Mouse (Mus musculus): ENCODE measurements around the gene Ets1. TPM values are rescaled to one million over a fixed set of nuclear protein-coding genes. Genes with fewer than 3 reads are reported as not detected.

Gene Ets1
- polyA plus RNA-seq, 1 experiment from 2014 or later, result 9.9 TPM

GRCm38 (mm10) chr9:32680201-32680600, 44.2 kb downstream of the Ets1 start:
- no peak overlapping the region for H3K4me2 ChIP-seq (replicated peaks; ENCODE audit: low read depth)
- no peak for ATAC-seq (ENCODE audit: low FRiP score, low TSS enrichment)
- H3K27me3 ChIP-seq (ENCODE audit: control insufficient read depth, insufficient read depth, low read length), result no peaks in the 10 kb centered on the region
- H3K4me1 ChIP-seq (replicated peaks; ENCODE audit: control insufficient read depth, insufficient read depth), result no peaks in the 10 kb centered on the region
- no peaks in the 10 kb centered on the region for H3K9me3 ChIP-seq (ENCODE audit: control insufficient read depth, low read length)
- TF ChIP-seq EP300 (optimal IDR thresholded peaks at IDR 0.05) (no peak), CTCF (IDR thresholded peaks at IDR 0.05; ENCODE audit: low read depth) (no peak)
- no peak for DNase-seq (ENCODE audit: low spot score)
- no peaks in the 10 kb centered on the region for H3K36me3 ChIP-seq (ENCODE audit: control insufficient read depth, insufficient read depth, low read length)
- 77% methylated on average over 2 of the region's 2 CpGs for WGBS
- H3K9ac ChIP-seq (ENCODE audit: low read length), result no peak overlapping the region
- no peak overlapping the region for H3K4me3 ChIP-seq (ENCODE audit: low read depth, low read length)
- no peak overlapping the region for H3K27ac ChIP-seq (replicated peaks)

GRCm38 (mm10) chr9:32685793-32686558, 50.0 kb downstream of the Ets1 start:
- Histone ChIP-seq H3K4me3 (ENCODE audit: low read depth, low read length) (no peak overlapping the region), H3K9ac (ENCODE audit: low read length) (no peak overlapping the region), H3K4me2 (replicated peaks; ENCODE audit: low read depth) (no peak overlapping the region), H3K27me3 (ENCODE audit: control insufficient read depth, insufficient read depth, low read length) (no peaks in the 10 kb centered on the region), H3K4me1 (replicated peaks; ENCODE audit: control insufficient read depth, insufficient read depth) (no peaks in the 10 kb centered on the region), H3K9me3 (ENCODE audit: control insufficient read depth, low read length) (no peaks in the 10 kb centered on the region), H3K27ac (replicated peaks) (no peak overlapping the region), H3K36me3 (ENCODE audit: control insufficient read depth, insufficient read depth, low read length) (no peaks in the 10 kb centered on the region)
- WGBS, result 52% methylated on average over 8 of the region's 8 CpGs
- TF ChIP-seq EP300 (optimal IDR thresholded peaks at IDR 0.05) (no peak), CTCF (IDR thresholded peaks at IDR 0.05; ENCODE audit: low read depth) (no peak)
- DNase-seq (ENCODE audit: low spot score) (no peak), ATAC-seq (ENCODE audit: low FRiP score, low TSS enrichment) (no peak)

GRCm38 (mm10) chr9:32688351-32688750, 52.3 kb downstream of the Ets1 start:
- H3K4me3 ChIP-seq (ENCODE audit: low read depth, low read length), result no peak overlapping the region
- H3K9me3 ChIP-seq (ENCODE audit: control insufficient read depth, low read length), result no peaks in the 10 kb centered on the region
- no peaks in the 10 kb centered on the region for H3K4me1 ChIP-seq (replicated peaks; ENCODE audit: control insufficient read depth, insufficient read depth)
- no peak overlapping the region for H3K4me2 ChIP-seq (replicated peaks; ENCODE audit: low read depth)
- no peak for DNase-seq (ENCODE audit: low spot score)
- WGBS, result 59% methylated on average over 2 of the region's 2 CpGs
- no peak overlapping the region for H3K9ac ChIP-seq (ENCODE audit: low read length)
- TF ChIP-seq CTCF (IDR thresholded peaks at IDR 0.05; ENCODE audit: low read depth) (no peak), EP300 (optimal IDR thresholded peaks at IDR 0.05) (no peak)
- no peak for ATAC-seq (ENCODE audit: low FRiP score, low TSS enrichment)
- H3K27me3 ChIP-seq (ENCODE audit: control insufficient read depth, insufficient read depth, low read length), result no peaks in the 10 kb centered on the region
- H3K36me3 ChIP-seq (ENCODE audit: control insufficient read depth, insufficient read depth, low read length), result no peaks in the 10 kb centered on the region
- no peak overlapping the region for H3K27ac ChIP-seq (replicated peaks)

GRCm38 (mm10) chr9:32691151-32691925, 55.3 kb downstream of the Ets1 start:
- ATAC-seq (ENCODE audit: low FRiP score, low TSS enrichment) (no peak), DNase-seq (ENCODE audit: low spot score) (no peak)
- Histone ChIP-seq H3K9ac (ENCODE audit: low read length) (no peak overlapping the region), H3K4me2 (replicated peaks; ENCODE audit: low read depth) (no peak overlapping the region), H3K4me3 (ENCODE audit: low read depth, low read length) (no peak overlapping the region), H3K27me3 (ENCODE audit: control insufficient read depth, insufficient read depth, low read length) (no peaks in the 10 kb centered on the region), H3K27ac (replicated peaks) (no peak overlapping the region), H3K4me1 (replicated peaks; ENCODE audit: control insufficient read depth, insufficient read depth) (no peaks in the 10 kb centered on the region), H3K36me3 (ENCODE audit: control insufficient read depth, insufficient read depth, low read length) (no peaks in the 10 kb centered on the region), H3K9me3 (ENCODE audit: control insufficient read depth, low read length) (no peaks in the 10 kb centered on the region)
- TF ChIP-seq EP300 (optimal IDR thresholded peaks at IDR 0.05), result no peak
- 81% methylated on average over 12 of the region's 12 CpGs for WGBS

- no peak overlapping the region for H3K9ac ChIP-seq (ENCODE audit: low read length)
These were observed 56.9 kb downstream of the Ets1 start for GRCm38 (mm10) chr9:32692944-32693343.

GRCm38 (mm10) chr9:32693411-32693810, 57.4 kb downstream of the Ets1 start:
- WGBS, result 73% methylated on average over 3 of the region's 3 CpGs
- H3K4me1 ChIP-seq (replicated peaks; ENCODE audit: control insufficient read depth, insufficient read depth), result no peaks in the 10 kb centered on the region
- no peaks in the 10 kb centered on the region for H3K36me3 ChIP-seq (ENCODE audit: control insufficient read depth, insufficient read depth, low read length)

More at GRCm38 (mm10) chr9:32692944-32693343, 56.9 kb downstream of the Ets1 start:
- ATAC-seq (ENCODE audit: low FRiP score, low TSS enrichment), result no peak
- Histone ChIP-seq H3K9me3 (ENCODE audit: control insufficient read depth, low read length) (no peaks in the 10 kb centered on the region), H3K4me2 (replicated peaks; ENCODE audit: low read depth) (no peak overlapping the region), H3K4me1 (replicated peaks; ENCODE audit: control insufficient read depth, insufficient read depth) (no peaks in the 10 kb centered on the region), H3K27me3 (ENCODE audit: control insufficient read depth, insufficient read depth, low read length) (no peaks in the 10 kb centered on the region), H3K36me3 (ENCODE audit: control insufficient read depth, insufficient read depth, low read length) (no peaks in the 10 kb centered on the region), H3K27ac (replicated peaks) (no peak overlapping the region), H3K4me3 (ENCODE audit: low read depth, low read length) (no peak overlapping the region)
- WGBS, result 64% methylated on average over 2 of the region's 2 CpGs
- DNase-seq (ENCODE audit: low spot score), result no peak
- TF ChIP-seq CTCF (IDR thresholded peaks at IDR 0.05; ENCODE audit: low read depth) (no peak), EP300 (optimal IDR thresholded peaks at IDR 0.05) (no peak)

More at GRCm38 (mm10) chr9:32693411-32693810, 57.4 kb downstream of the Ets1 start:
- no peak overlapping the region for H3K9ac ChIP-seq (ENCODE audit: low read length)
- no peak overlapping the region for H3K27ac ChIP-seq (replicated peaks)
- no peak for DNase-seq (ENCODE audit: low spot score)
- H3K9me3 ChIP-seq (ENCODE audit: control insufficient read depth, low read length), result no peaks in the 10 kb centered on the region
- TF ChIP-seq CTCF (IDR thresholded peaks at IDR 0.05; ENCODE audit: low read depth) (no peak), EP300 (optimal IDR thresholded peaks at IDR 0.05) (no peak)
- no peak overlapping the region for H3K4me3 ChIP-seq (ENCODE audit: low read depth, low read length)
- no peak for ATAC-seq (ENCODE audit: low FRiP score, low TSS enrichment)
- H3K4me2 ChIP-seq (replicated peaks; ENCODE audit: low read depth), result no peak overlapping the region
- H3K27me3 ChIP-seq (ENCODE audit: control insufficient read depth, insufficient read depth, low read length), result no peaks in the 10 kb centered on the region

All from stomach, postnatal 0 days (tissue).